Mouse (Mus musculus): Measurements from ENCODE around the gene Mtf1.

Mtf1 gene

DNA sequence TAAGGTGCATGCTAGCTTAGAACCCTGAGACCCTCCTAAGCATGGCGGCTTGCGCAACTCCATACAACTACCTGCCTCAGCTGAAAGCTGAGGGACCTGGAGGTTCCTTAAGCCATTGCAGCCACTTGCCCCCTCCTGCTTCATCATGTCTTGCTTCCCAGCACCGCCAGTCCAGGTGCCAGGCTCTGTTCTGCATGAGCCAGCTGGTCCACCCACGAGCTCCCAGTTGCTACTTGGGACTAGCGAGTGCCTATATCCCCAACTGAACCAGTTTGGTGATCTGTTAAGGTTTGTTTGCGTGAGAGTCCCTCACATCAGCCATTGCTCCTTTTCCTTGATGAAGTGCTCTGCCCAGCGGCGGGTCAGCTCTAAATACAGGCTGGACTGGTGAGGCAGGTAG, 54.4 kb downstream of the Mtf1 start:
- DNase-seq (ENCODE audit: low read depth) = no peak

DNA sequence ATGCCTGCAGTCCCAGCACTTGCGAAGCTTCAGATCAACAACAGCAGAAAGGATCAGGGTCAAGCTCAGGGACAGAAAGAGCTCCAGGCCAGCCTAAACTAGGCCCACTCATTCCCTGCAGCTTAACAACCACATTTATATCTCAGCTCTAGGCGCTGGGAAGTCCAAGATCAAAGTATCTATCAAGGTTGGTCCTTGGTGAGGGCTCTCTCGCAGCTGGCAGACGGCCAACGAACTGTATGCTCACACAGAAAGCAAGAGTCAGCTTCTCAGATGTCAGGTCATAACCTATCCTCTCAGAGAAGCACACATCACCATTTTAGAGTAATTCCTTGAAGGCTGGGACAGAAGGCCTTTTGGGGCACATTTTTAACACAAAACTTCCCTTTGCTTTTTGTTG, 56.5 kb downstream of the Mtf1 start:
- no peak for DNase-seq (ENCODE audit: low read depth)

DNA sequence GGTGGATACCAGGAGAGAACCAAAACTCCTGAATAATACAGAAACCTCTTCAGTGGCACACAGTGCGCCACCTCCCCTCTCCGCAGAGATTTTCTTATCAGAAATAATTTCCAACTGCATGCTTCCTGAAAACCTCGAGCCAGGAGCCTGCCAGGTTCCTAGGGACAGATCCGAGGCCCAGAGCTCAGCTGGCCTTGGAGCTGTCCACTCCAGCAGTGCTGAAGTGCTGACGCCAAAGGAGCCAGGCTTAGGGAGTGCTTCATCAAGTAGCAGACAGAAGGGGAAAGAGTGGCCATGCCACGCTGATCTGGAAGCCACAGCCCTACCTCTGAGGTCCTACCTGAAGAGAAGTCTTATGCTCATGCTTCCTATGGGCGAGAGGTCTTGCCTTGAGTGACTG, 58.5 kb downstream of the Mtf1 start:
- DNase-seq (ENCODE audit: low read depth) = peak; percentile 65

DNA sequence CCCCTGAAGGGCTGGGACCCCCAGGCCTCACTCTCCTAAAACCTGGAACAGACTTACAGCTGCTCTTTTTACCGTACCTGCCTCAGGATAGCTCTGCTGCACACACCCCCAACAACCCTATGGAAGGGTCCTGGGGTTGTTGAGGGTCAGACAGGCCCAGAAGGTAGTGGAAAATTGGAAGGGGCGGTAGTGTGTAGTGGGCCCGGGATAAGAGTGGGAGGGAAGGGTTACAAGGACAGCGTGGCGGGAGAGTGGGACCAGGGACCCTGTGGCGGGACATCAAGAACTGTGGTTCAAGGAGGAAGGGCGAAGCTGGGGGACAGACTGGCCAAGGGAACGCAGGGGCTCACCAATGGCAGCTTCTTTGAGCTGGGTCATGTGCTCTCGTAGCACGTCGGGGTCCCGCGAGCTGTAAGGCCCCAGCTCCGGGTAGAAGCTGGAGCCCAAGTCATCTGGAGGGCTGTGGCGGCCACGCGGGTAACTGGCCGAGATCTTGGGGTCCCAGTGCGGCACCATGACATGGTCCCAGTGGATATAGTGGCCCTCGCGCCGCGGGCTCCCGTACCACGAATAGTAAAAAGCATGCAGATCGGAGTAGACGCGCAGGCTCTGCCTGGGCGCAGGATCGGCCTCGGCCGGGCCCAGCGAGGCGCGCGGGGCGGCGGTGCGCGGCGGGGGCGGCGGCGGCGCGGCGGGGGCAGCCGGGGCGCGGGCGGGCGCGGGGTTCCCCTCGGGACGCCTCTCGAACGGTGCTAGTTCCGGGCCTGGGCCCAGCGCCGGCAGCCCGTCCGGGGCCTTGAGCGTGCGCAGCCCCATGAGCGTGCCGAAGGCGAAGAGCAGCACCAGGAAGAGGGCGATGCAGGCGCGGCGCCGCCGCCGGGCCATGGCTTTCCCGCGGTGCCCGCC, 59.6 kb downstream of the Mtf1 start, which contains the start of gene Maneal:
Gene Maneal (minus strand): TSS at position 889 of the 906 bp plus-strand sequence.
- DNase-seq (ENCODE audit: low read depth) = no peak

DNA sequence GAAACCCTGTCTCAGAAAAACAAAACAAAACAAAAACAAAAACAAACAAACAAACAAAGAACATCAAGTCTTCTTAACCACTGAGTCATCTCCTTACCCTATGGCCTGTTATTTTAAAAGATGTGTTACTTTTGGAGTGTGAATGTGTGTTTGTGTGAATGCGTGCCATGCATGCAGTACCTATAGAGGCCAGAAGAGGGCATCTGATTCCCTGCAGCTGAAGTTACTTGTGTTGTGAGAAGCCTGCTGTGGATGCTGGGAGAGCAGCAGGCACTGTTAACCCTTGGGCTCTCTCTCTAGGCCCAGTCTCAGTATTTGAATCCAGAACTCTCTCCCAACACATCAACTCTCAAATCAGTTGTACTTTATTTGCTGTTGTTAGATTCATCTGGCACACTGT, 70.8 kb downstream of the Mtf1 start:
- DNase-seq (ENCODE audit: low read depth) = no peak

DNA sequence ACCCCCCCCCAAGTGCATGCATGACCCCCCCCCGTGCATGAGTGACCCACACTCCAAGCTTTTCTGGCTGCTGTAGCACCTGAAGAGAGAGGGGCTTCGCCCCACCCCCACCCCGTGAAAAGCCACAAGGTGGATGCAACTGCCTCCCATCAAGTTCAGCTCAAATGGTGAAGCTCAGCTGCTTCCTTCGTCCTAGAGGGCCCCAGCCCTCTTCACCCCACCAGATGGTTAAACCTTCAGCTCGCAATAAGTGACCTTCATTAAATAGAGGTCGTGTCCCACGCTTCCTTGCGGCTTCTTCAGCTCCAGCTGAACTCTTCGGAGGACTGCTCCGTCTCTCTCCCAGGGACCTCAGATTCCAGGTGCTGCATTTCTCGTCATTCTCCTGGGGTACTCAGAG, 78.7 kb downstream of the Mtf1 start, which contains the start of gene Epha10:
Gene Epha10 (plus strand): TSS at position 301 of the 400 bp plus-strand sequence.
- DNase-seq (ENCODE audit: low read depth) = no peak

DNA sequence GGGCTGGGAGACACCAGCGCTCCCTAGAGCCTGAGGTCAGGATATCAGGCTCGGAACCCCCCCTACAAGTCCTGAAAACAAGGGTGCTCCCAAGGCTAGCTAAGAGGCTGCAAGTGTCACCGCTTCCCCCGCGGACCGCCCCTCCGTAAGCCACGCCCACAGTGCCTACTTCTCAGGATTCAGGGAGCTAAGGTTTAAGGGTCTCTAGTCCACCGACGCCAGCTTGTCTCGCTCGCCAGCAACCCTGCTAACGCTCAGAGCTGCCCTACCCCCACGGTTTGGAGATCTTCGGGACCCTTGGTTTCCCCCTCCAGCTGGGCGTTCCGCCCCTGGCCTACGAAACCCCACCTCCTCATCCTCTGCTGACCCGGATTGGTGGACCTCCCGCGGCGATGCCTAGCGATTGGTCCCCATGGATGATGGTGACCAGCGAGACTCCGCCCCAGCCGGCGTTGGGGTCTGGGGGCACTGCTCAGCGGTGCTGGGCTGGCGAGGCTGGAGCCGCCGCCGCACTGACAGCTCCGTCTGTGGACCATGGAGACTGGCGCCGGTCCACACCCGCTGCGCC, 79.5 kb downstream of the Mtf1 start:
- DNase-seq (ENCODE audit: low read depth) = no peak

DNA sequence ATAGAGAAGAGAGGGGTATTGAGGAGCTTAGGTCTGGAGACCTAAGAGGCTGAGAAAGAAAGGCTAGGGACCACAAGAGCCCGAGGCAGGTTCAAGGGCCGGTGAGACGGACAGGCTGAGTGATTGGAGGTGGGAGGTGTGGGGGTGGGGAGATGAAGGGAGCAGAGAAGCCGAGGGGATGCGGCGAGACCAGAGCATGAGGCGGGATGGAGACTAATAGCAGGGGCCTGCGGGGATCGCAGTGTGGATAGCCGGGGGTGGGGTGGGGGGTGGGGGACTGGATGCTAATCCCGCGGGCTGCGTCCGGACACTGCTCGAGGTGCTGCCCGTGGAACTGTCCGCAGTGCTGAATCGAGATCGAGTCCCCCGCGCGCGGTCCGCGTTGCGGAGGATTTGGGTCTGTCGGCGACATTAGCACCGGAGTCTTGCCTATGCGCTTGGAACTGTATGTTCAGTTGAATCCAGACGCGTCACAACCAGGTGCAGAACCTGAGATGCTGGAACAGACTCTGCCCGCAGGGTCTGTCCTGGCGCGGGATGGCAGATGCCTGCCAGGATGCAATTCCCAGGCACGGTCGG, 80.3 kb downstream of the Mtf1 start:
- no peak for DNase-seq (ENCODE audit: low read depth)

DNA sequence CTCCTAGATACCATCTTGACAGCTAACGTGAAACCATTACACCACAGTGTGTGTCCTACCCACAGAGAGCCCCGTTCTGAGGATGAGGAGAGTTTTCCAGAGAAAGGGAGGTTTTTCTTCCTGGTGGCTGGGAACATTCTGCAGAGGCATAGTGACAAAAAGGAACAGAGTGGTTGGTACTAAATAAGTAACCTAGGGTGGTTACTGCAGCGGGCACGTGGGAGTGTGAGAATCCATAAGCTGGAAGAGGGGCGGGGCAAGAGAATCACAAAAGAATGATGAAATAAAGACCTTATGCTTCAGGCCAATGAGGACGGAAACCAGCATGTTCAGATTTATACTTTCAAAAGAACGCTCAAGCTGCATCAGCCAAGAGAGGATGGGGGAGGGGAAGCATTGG, 86.8 kb downstream of the Mtf1 start:
- DNase-seq (ENCODE audit: low read depth) = no peak

DNA sequence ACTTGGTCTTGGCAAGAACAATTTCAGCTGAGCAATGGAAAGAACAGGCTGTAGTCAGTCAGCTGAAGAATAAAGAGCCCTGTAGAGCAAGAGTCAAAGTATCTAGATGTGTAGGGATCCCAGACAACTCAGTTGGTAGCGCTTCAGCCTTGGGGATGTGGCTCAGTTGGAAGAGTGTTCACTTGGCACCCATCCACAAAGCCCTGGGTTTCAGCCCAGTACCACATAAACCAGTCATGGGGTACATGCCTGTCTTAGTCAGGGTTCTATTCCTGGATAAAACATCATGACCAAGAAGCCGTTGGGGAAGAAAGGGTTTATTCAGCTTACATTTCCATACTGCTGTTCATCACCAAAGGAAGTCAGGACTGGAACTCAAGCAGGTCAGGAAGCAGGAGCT, 88.0 kb downstream of the Mtf1 start:
- no peak for DNase-seq (ENCODE audit: low read depth)

DNA sequence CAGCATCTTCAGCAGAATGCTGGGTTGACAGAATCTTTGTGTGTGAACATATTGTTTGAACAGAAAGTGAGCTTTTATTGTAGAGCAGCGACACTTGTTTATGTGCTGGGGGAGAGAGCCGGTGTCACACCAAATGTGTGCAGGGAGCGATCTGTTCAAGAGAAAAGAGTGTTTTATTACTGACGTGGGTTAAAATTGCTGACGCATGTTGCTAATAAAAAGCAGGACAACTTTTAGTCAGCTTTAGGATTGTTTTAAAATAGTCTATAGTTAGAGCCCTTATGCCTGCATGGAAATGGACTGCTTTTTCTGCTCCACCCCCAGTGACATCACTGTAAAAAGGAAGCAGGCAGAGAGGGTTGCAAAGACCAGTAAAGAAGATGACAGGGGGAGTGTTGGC, 88.9 kb downstream of the Mtf1 start:
- no peak for DNase-seq (ENCODE audit: low read depth)

DNA sequence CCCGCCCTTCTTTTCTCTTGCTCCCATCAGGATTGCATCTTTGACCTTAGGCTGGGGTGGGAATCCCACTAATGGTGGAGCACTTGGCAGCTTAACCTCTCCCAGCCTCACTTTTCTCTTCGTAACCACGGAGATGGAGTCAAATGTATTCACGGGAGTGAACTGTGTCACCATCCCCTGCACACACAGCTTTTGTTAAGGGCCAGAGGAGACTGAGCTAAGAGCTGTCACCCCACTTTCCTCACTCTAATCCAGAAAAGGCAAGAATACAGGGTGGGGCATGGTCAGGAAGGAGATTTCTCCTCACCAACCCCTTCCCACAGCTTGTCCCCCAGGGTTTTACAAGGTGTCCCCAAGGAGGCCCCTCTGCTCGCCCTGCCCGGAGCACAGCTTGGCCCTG, 91.9 kb downstream of the Mtf1 start:
- no peak for DNase-seq (ENCODE audit: low read depth)

DNA sequence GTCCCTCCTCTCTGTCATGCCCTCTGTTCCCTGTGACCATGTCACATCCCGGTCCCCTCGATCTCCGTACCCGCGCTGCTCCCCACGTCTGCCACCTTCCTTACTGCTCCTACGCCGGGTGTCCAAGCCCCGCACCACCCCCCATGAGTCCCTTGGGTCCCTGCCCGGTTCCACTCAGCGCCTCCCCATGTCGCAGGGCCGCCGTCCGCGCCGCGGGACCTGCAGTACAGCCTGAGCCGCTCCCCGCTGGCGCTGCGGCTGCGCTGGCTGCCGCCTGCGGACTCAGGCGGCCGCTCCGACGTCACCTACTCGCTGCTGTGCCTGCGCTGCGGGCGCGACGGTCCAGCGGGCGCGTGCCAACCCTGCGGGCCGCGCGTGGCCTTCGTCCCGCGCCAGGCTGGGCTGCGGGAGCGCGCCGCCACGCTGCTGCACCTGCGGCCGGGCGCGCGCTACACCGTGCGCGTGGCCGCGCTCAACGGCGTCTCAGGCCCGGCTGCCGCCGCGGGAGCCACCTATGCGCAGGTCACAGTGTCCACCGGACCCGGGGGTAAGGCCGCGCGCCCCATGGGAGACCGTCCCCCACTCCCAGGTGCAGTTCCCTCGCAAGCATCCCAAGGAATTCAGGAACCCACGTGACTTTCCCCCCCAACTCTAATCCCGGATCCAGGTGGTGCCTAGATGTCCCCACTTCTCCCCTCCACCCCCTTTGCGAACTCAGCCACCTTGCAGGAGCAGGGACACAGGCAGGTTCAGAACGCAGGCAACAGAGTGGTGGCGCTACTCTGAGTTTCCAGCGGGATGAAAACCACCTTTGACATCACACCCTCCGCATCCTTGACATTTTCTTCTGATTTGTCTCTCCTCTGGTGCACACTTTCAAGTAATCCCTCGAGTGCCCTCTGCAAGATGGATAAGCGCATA, 92.9 kb downstream of the Mtf1 start:
- no peak for DNase-seq (ENCODE audit: low read depth)

DNA sequence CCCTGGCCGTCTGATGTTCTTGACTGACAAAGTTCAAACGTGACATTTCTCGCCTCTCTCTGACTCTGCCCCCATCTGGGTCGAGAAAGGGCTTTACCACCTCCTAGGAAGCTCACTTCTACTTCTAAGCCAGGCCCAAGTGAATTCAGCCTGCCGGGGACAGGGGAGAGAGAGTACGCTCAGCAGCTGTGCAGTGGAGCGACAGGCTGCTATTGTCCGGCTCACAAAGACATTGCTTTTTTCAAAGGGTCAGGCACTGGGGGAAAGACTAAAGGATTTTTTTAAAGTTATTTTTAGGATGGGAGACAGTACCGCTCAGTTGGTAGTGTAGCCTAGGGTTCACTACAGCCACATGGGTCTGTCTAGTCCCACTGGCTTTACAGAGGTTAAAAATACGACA, 96.5 kb downstream of the Mtf1 start:
- no peak for DNase-seq (ENCODE audit: low read depth)
